Mouse (Mus musculus): ENCODE measurements at regions not wholly inside any gene's neighbourhood (a gene's known extent, or its start where the extent isn't known, plus 50 kb on each side); places are given as distances from the start of the nearest gene placed in this dataset.

- no peak for ATAC-seq (ENCODE audit: insufficient number of reproducible peaks, low FRiP score, low TSS enrichment, low read depth)
- H3K4me3 ChIP-seq (replicated peaks), result no peak overlapping the region
- no peaks in the 10 kb centered on the region for H3K4me1 ChIP-seq
- no peaks in the 10 kb centered on the region for H3K36me3 ChIP-seq
- H3K4me2 ChIP-seq (replicated peaks), result no peak overlapping the region
- no peaks in the 10 kb centered on the region for H3K9me3 ChIP-seq (replicated peaks)
- H3K27me3 ChIP-seq, result no peaks in the 10 kb centered on the region
- WGBS, result 66% methylated on average over 6 of the region's 6 CpGs
- no peak overlapping the region for H3K27ac ChIP-seq (replicated peaks)
- H3K9ac ChIP-seq, result no peak overlapping the region
Measured at GRCm38 (mm10) chr2:172698961-172699360, 149.6 kb downstream of the Tfap2c start.

GRCm38 (mm10) chr2:172699654-172700053 is 150.3 kb downstream of the Tfap2c start:
- no peak overlapping the region for H3K9ac ChIP-seq
- 72% methylated on average over 4 of the region's 4 CpGs for WGBS
- H3K4me2 ChIP-seq (replicated peaks), result no peak overlapping the region
- no peaks in the 10 kb centered on the region for H3K36me3 ChIP-seq
- no peaks in the 10 kb centered on the region for H3K4me1 ChIP-seq
- H3K4me3 ChIP-seq (replicated peaks), result no peak overlapping the region
- H3K27ac ChIP-seq (replicated peaks), result no peak overlapping the region
- no peak for ATAC-seq (ENCODE audit: insufficient number of reproducible peaks, low FRiP score, low TSS enrichment, low read depth)
- H3K9me3 ChIP-seq (replicated peaks), result no peaks in the 10 kb centered on the region
- H3K27me3 ChIP-seq, result no peaks in the 10 kb centered on the region

DNA sequence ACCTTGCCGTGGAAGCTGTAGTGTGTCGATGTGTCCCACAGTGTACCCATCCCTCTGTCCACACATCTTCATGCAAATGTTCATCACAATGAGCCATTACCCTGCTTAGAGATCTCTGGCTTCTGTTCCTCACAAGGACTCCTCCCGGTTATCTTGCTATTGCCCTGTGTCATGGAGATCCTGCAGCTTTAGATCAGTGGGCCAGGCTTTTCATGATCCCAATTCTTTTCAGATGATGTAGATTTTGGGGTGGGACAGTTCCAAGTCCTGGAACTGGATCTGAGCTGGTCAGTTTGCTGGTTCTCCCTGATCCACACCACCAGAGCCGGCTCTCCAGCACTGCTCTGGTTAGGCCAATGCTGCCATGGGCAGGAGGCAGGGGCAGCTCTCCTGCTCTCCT is 161.2 kb downstream of the Tfap2c start:
- Histone ChIP-seq H3K36me3 (no peaks in the 10 kb centered on the region), H3K27ac (replicated peaks) (no peak overlapping the region), H3K4me1 (no peaks in the 10 kb centered on the region), H3K9ac (no peak overlapping the region), H3K27me3 (no peaks in the 10 kb centered on the region), H3K4me3 (replicated peaks) (no peak overlapping the region), H3K4me2 (replicated peaks) (no peak overlapping the region), H3K9me3 (replicated peaks) (no peaks in the 10 kb centered on the region)
- no peak for ATAC-seq (ENCODE audit: insufficient number of reproducible peaks, low FRiP score, low TSS enrichment, low read depth)
- WGBS, result 76% methylated on average over 4 of the region's 4 CpGs

DNA sequence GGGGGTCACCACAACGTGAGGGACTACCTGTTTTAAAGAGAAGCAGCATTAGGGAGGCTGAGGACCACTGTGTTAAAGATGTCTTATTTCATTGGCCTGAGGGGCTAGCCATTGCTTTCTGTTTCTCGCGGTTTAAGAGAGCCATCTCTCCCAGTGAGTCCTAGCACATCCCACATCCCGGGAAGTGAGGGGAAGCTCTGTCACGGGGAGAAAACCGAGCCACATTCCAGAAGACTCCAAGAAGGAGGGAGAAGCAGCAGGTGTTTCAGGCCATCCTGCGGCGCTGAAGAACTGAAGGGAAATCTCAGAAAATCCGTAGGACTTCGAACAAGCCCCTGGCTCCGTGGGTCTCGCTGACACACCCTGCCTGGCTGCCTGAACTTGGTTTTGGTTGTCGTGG is 177.3 kb downstream of the Tfap2c start:
- H3K4me3 ChIP-seq (replicated peaks), result no peak overlapping the region
- ATAC-seq (ENCODE audit: insufficient number of reproducible peaks, low FRiP score, low TSS enrichment, low read depth), result no peak
- H3K4me2 ChIP-seq (replicated peaks), result 0 out of 2 replicates have a peak overlapping the region, but pooled peaks have one; percentile 94
- no peak overlapping the region for H3K27ac ChIP-seq (replicated peaks)
- peaks cover 46% of the 10 kb centered on the region for H3K27me3 ChIP-seq
- H3K36me3 ChIP-seq, result no peaks in the 10 kb centered on the region
- no peak overlapping the region for H3K9ac ChIP-seq
- peaks cover 26% of the 10 kb centered on the region for H3K4me1 ChIP-seq
- H3K9me3 ChIP-seq (replicated peaks), result no peaks in the 10 kb centered on the region
- WGBS, result 6% methylated on average over 13 of the region's 13 CpGs

DNA sequence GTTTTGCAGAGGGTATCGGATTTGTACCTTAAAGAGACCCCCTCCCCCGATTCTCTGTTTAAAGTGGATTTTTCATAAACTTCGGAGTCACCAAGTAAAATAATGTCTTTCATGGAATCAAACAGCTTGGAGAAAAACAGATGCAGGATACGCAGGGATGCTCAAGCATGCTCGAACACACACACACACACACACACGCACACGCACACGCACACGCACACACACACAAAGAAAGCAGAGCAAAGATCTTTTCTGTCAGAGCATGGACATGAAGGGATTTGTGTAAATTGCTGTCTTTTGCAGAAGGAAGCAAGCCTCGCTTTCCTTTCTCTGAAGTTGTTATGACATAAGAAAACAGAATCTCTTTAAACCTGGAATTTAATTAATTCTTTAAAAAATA is 178.2 kb downstream of the Tfap2c start:
- Histone ChIP-seq H3K9me3 (replicated peaks) (no peaks in the 10 kb centered on the region), H3K9ac (no peak overlapping the region), H3K27ac (replicated peaks) (no peak overlapping the region), H3K27me3 (peaks cover 55% of the 10 kb centered on the region), H3K36me3 (no peaks in the 10 kb centered on the region), H3K4me1 (peaks cover 35% of the 10 kb centered on the region), H3K4me3 (replicated peaks) (no peak overlapping the region), H3K4me2 (replicated peaks) (peak overlapping the region; percentile 94; the same call in 1 of the 2 replicates)
- 18% methylated on average over 10 of the region's 10 CpGs for whole genome bisulfite sequencing
- no peak for ATAC-seq (ENCODE audit: insufficient number of reproducible peaks, low FRiP score, low TSS enrichment, low read depth)

- 0 out of 2 replicates have a peak overlapping the region, but pooled peaks have one; percentile 9 for H3K9ac ChIP-seq
- H3K27ac ChIP-seq (replicated peaks), result no peak overlapping the region
- H3K36me3 ChIP-seq, result no peaks in the 10 kb centered on the region
- H3K4me3 ChIP-seq (replicated peaks), result peak overlapping the region; percentile 44
- 1% methylated on average over 53 of the region's 53 CpGs for WGBS
- H3K27me3 ChIP-seq, result peaks cover 62% of the 10 kb centered on the region
- H3K9me3 ChIP-seq (replicated peaks), result no peaks in the 10 kb centered on the region
- no peak for ATAC-seq (ENCODE audit: insufficient number of reproducible peaks, low FRiP score, low TSS enrichment, low read depth)
- H3K4me2 ChIP-seq (replicated peaks), result peak overlapping the region; percentile 94
- peaks cover 41% of the 10 kb centered on the region for H3K4me1 ChIP-seq
Measured at GRCm38 (mm10) chr2:172728240-172728821, 178.9 kb downstream of the Tfap2c start.

DNA sequence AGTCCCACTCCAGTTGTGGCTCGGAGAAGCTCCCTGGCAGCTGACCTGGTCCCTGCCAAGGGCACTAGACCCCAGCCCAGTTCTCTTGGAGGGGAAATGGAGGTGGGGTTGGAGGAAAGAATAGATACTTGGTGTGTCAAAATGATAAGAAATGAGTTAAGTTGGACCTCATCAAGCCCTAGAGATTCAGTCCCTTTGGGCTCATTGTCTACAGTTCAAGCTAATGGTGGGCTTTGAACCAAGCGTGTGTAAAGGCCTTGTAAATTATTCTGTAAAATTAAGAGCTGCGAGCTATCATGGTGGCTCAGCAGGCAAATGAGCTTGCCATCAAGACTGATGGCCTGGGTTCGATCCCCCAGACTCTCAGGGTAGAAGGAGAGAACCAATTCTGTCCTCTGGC is 179.8 kb downstream of the Tfap2c start:
- 91% methylated on average over 4 of the region's 4 CpGs for WGBS
- Histone ChIP-seq H3K27ac (replicated peaks) (no peak overlapping the region), H3K27me3 (peaks cover 67% of the 10 kb centered on the region), H3K4me1 (peaks cover 46% of the 10 kb centered on the region), H3K4me2 (replicated peaks) (no peak overlapping the region), H3K36me3 (no peaks in the 10 kb centered on the region), H3K9me3 (replicated peaks) (no peaks in the 10 kb centered on the region), H3K4me3 (replicated peaks) (no peak overlapping the region), H3K9ac (no peak overlapping the region)
- ATAC-seq (ENCODE audit: insufficient number of reproducible peaks, low FRiP score, low TSS enrichment, low read depth), result no peak

DNA sequence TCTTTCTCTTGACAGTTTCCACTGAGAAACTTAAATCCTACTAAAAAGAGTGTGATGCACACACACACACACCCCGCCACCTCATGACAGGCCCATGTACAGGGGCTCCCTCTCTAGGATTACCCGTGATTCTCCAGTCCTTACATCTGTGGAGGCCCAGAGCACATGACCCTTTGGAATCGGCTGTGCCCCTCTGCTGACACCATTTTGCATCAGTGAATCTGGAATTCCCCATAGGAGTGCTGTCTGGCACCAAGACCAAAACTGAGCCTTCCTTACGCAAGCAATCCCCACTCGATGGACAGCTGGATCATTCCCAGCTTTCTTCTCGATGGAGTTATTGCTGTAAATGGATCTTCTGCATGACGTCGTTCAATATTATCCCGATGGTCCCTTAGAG is 180.3 kb downstream of the Tfap2c start:
- Histone ChIP-seq H3K9me3 (replicated peaks) (no peaks in the 10 kb centered on the region), H3K4me1 (peaks cover 46% of the 10 kb centered on the region), H3K27me3 (peaks cover 66% of the 10 kb centered on the region), H3K4me3 (replicated peaks) (no peak overlapping the region), H3K27ac (replicated peaks) (no peak overlapping the region), H3K4me2 (replicated peaks) (no peak overlapping the region), H3K9ac (no peak overlapping the region), H3K36me3 (no peaks in the 10 kb centered on the region)
- no peak for ATAC-seq (ENCODE audit: insufficient number of reproducible peaks, low FRiP score, low TSS enrichment, low read depth)
- 72% methylated on average over 9 of the region's 9 CpGs for WGBS

- peak overlapping the region; percentile 30; the same call in 1 of the 2 replicates for H3K4me2 ChIP-seq (replicated peaks)
- no peaks in the 10 kb centered on the region for H3K36me3 ChIP-seq
- H3K4me1 ChIP-seq, result peaks cover 46% of the 10 kb centered on the region
- H3K4me3 ChIP-seq (replicated peaks), result peak overlapping the region; percentile 20; the same call in 1 of the 2 replicates
- H3K9me3 ChIP-seq (replicated peaks), result no peaks in the 10 kb centered on the region
- H3K9ac ChIP-seq, result no peak overlapping the region
- peaks cover 59% of the 10 kb centered on the region for H3K27me3 ChIP-seq
- H3K27ac ChIP-seq (replicated peaks), result no peak overlapping the region
- WGBS, result 2% methylated on average over 18 of the region's 18 CpGs
- no peak for ATAC-seq (ENCODE audit: insufficient number of reproducible peaks, low FRiP score, low TSS enrichment, low read depth)
Measured at GRCm38 (mm10) chr2:172731408-172731807, 182.0 kb downstream of the Tfap2c start.

- 2% methylated on average over 19 of the region's 19 CpGs for WGBS
- peak overlapping the region; percentile 30; the same call in 1 of the 2 replicates for H3K4me2 ChIP-seq (replicated peaks)
- no peaks in the 10 kb centered on the region for H3K36me3 ChIP-seq
- no peak overlapping the region for H3K4me3 ChIP-seq (replicated peaks)
- ATAC-seq (ENCODE audit: insufficient number of reproducible peaks, low FRiP score, low TSS enrichment, low read depth), result no peak
- peaks cover 54% of the 10 kb centered on the region for H3K27me3 ChIP-seq
- no peak overlapping the region for H3K9ac ChIP-seq
- no peaks in the 10 kb centered on the region for H3K9me3 ChIP-seq (replicated peaks)
- peaks cover 37% of the 10 kb centered on the region for H3K4me1 ChIP-seq
- H3K27ac ChIP-seq (replicated peaks), result peak overlapping the region; percentile 68
Measured at GRCm38 (mm10) chr2:172732453-172733210, 183.2 kb downstream of the Tfap2c start.

GRCm38 (mm10) chr2:172733403-172733995 is 184.1 kb downstream of the Tfap2c start:
- Histone ChIP-seq H3K4me1 (peaks cover 33% of the 10 kb centered on the region), H3K36me3 (no peaks in the 10 kb centered on the region), H3K27ac (replicated peaks) (no peak overlapping the region; the same call in 1 of the 2 replicates), H3K9me3 (replicated peaks) (no peaks in the 10 kb centered on the region), H3K9ac (no peak overlapping the region), H3K4me3 (replicated peaks) (no peak overlapping the region), H3K27me3 (peaks cover 54% of the 10 kb centered on the region), H3K4me2 (replicated peaks) (no peak overlapping the region)
- 6% methylated on average over 9 of the region's 9 CpGs for WGBS
- ATAC-seq (ENCODE audit: insufficient number of reproducible peaks, low FRiP score, low TSS enrichment, low read depth), result no peak

Data from embryonic facial prominence, embryonic 15.5 days (tissue).